Comparison of ENCODE assay signal across 22 mouse cellular contexts in the genomic region with DNA sequence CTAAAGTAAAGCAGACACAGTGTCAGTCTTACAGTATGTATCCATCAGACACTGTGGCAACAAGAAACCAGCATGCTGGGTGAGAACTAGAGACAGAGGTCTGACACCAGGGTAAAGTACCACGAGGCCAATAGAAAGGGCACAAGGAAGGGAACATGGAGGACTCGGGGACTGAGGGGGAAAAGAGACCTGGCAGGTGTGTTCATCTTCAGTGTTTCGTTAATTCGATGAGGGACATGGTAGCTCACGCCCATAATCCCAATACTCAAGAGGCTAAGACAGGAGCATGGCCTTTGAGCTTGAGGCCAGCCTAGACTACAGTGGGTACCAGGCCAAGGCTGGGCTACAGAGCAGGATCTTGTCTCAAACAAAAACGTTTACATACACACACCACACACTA. TPM values are rescaled to one million over a fixed set of nuclear protein-coding genes. Genes with fewer than 3 reads are reported as not detected.
DNase-seq lines count a peak whose midpoint lies in the region; ATAC-seq and TF ChIP-seq lines count a peak whose summit lies in the region.
"Had no signal": no experiment of that assay in that cellular context is flagged by ENCODE, and none has a peak within 500 bp of the region (broad histone marks: within the 10 kb centered on the region; RNA-seq: fewer than 3 reads in every experiment).

No protein-coding gene starts in this region.

- H3K79me2 ChIP-seq in heart, adult 2 months (replicated peaks; ENCODE audit: control insufficient read depth, insufficient read depth, low read length), result no peaks in the 10 kb centered on the region

- 0 out of 2 replicates have a peak, but pooled peaks cover 3% of the 10 kb centered on the region for H3K4me1 ChIP-seq in heart, embryonic 11.5 days (ENCODE audit: control insufficient read depth, insufficient read depth, low read length)
- peaks cover 18% of the 10 kb centered on the region for H3K4me1 ChIP-seq in heart, embryonic 10.5 days
- peaks cover 2% of the 10 kb centered on the region; the same call in 1 of the 2 replicates for H3K4me1 ChIP-seq in heart, adult 2 months (ENCODE audit: control insufficient read depth, insufficient read depth, low read length)
- H3K4me1 ChIP-seq in kidney, adult 2 months (ENCODE audit: control insufficient read depth, insufficient read depth, low read length), result peaks cover 9% of the 10 kb centered on the region
- no peaks in the 10 kb centered on the region for H3K4me1 ChIP-seq in kidney, postnatal 0 days (replicated peaks; ENCODE audit: insufficient read depth, low read length)

- no peak for ATAC-seq in heart, embryonic 11.5 days (replicated peaks; ENCODE audit: insufficient number of reproducible peaks, low FRiP score, low TSS enrichment)
- no peak for ATAC-seq in kidney, postnatal 0 days (replicated peaks; ENCODE audit: low FRiP score, low read depth)
- ATAC-seq: activated CD4-positive, CD25-positive, alpha-beta regulatory T cell, adult 4 months; CD4-positive, CD25-positive, alpha-beta regulatory T cell, adult 4 months; Patski had no signal

- intact Hi-C loops in heart, adult 2 months (cut with DNase I), result no loop called here

- H3K4me2 ChIP-seq in heart, embryonic 11.5 days, result no peak overlapping the region
- no peak overlapping the region for H3K4me2 ChIP-seq in kidney, postnatal 0 days (ENCODE audit: low read length)

- H3K4me3 ChIP-seq in heart, embryonic 11.5 days (ENCODE audit: low read depth, low read length), result no peak overlapping the region
- no peak overlapping the region for H3K4me3 ChIP-seq in heart, embryonic 10.5 days
- H3K4me3 ChIP-seq in heart, adult 2 months, result no peak overlapping the region
- H3K4me3 ChIP-seq in kidney, adult 2 months (ENCODE audit: insufficient read depth, low read depth, low read length), result no peak overlapping the region
- no peak overlapping the region for H3K4me3 ChIP-seq in kidney, postnatal 0 days (replicated peaks; ENCODE audit: low read depth, low read length)

- no peak for TF ChIP-seq CTCF in heart, adult 2 months (IDR thresholded peaks at IDR 0.05)
- TF ChIP-seq CTCF in kidney, adult 2 months (conservative IDR thresholded peaks at IDR 0.05; ENCODE audit: insufficient read depth, insufficient read length, low read depth, low read length), result no peak
- no peak for TF ChIP-seq CTCF in kidney, postnatal 0 days (IDR thresholded peaks at IDR 0.05; ENCODE audit: low read depth)

- TF ChIP-seq EP300 in heart, adult 2 months (IDR thresholded peaks at IDR 0.05; ENCODE audit: insufficient read depth, low read depth, low read length), result no peak

- H3K9me3 ChIP-seq in heart, embryonic 11.5 days (replicated peaks; ENCODE audit: control insufficient read depth, low read length), result no peaks in the 10 kb centered on the region
- H3K9me3 ChIP-seq in heart, embryonic 10.5 days, result no peaks in the 10 kb centered on the region
- H3K9me3 ChIP-seq in kidney, postnatal 0 days (replicated peaks; ENCODE audit: low read length), result no peaks in the 10 kb centered on the region
- H3K9me3 ChIP-seq: G1E had no signal

- H3K27ac ChIP-seq in heart, embryonic 11.5 days (ENCODE audit: low read depth, low read length), result no peak overlapping the region
- H3K27ac ChIP-seq in heart, embryonic 10.5 days, result no peak overlapping the region
- H3K27ac ChIP-seq in heart, adult 2 months, result no peak overlapping the region
- H3K27ac ChIP-seq in kidney, adult 2 months (ENCODE audit: insufficient read depth, low read depth, low read length), result peak overlapping the region; percentile 4
- peak overlapping the region; percentile 28; the same call in 1 of the 2 replicates for H3K27ac ChIP-seq in kidney, postnatal 0 days

- H3K36me3 ChIP-seq in heart, embryonic 11.5 days (ENCODE audit: control insufficient read depth, insufficient read depth, low read length), result no peaks in the 10 kb centered on the region
- no peaks in the 10 kb centered on the region for H3K36me3 ChIP-seq in heart, embryonic 10.5 days
- no peaks in the 10 kb centered on the region for H3K36me3 ChIP-seq in heart, adult 2 months (ENCODE audit: control insufficient read depth, insufficient read depth, low read length)
- H3K36me3 ChIP-seq in kidney, adult 2 months (ENCODE audit: control insufficient read depth, insufficient read depth, low read length), result no peaks in the 10 kb centered on the region
- no peaks in the 10 kb centered on the region for H3K36me3 ChIP-seq in kidney, postnatal 0 days (ENCODE audit: insufficient read depth, low read length)

- peak; percentile 51 for DNase-seq in heart, adult 11 months
- DNase-seq in heart, embryonic 10.5 days (ENCODE audit: low spot score), result peak; percentile 54
- no peak for DNase-seq in heart, adult 2 months
- no peak for DNase-seq in kidney, adult 2 months
- DNase-seq in kidney, adult 8-10 months, result no peak
- DNase-seq in kidney, postnatal 0 days (ENCODE audit: low spot score), result no peak
- DNase-seq in kidney, adult 11 months, result no peak
- DNase-seq: adrenal gland, adult 2 months; adrenal gland, adult 8-10 months; adrenal gland, postnatal 10 days; adrenal gland, postnatal 14 days; adrenal gland, postnatal 25 days; adrenal gland, postnatal 36 days; B cell, adult 2 months; cerebellum, adult 11 months; cerebellum, adult 11-12 months had no signal

- TF ChIP-seq POLR2A in heart, adult 2 months (IDR thresholded peaks at IDR 0.05; ENCODE audit: insufficient read depth, low read depth, low read length), result no peak
- no peak for TF ChIP-seq POLR2A in kidney, adult 2 months (IDR thresholded peaks at IDR 0.05; ENCODE audit: low read depth, low read length)

- H3K27me3 ChIP-seq in heart, embryonic 11.5 days (ENCODE audit: control insufficient read depth, insufficient read depth, low read length), result no peaks in the 10 kb centered on the region
- no peaks in the 10 kb centered on the region for H3K27me3 ChIP-seq in heart, embryonic 10.5 days (ENCODE audit: insufficient read depth, poor library complexity, severe bottlenecking)
- no peaks in the 10 kb centered on the region for H3K27me3 ChIP-seq in heart, adult 2 months (ENCODE audit: control insufficient read depth, insufficient read depth, low read length)
- no peaks in the 10 kb centered on the region for H3K27me3 ChIP-seq in kidney, adult 2 months (replicated peaks; ENCODE audit: control insufficient read depth, insufficient read depth, low read length)
- H3K27me3 ChIP-seq in kidney, postnatal 0 days (ENCODE audit: insufficient read depth, low read length), result no peaks in the 10 kb centered on the region
- H3K27me3 ChIP-seq: CH12.LX, Patski had no signal

- WGBS in heart, embryonic 11.5 days (ENCODE audit: insufficient replicate concordance), result 86% methylated on average over 6 of the region's 6 CpGs
- WGBS in heart, embryonic 10.5 days, result 84% methylated on average over 6 of the region's 6 CpGs
- WGBS in heart, adult 2 months, result 90% methylated on average over 6 of the region's 6 CpGs
- 86% methylated on average over 6 of the region's 6 CpGs for WGBS in kidney, adult 2 months
- WGBS in kidney, postnatal 0 days, result 85% methylated on average over 6 of the region's 6 CpGs

- no peak overlapping the region for H3K9ac ChIP-seq in heart, embryonic 11.5 days (ENCODE audit: low read depth, low read length)
- H3K9ac ChIP-seq in heart, adult 2 months (ENCODE audit: low read depth, low read length), result no peak overlapping the region
- no peak overlapping the region for H3K9ac ChIP-seq in kidney, postnatal 0 days (ENCODE audit: low read depth, low read length)

RNA-seq across cellular contexts. Expression of gene Dock9, which starts 9.2 kb away (rescaled TPM):
- 6.7 and 7.0 TPM in 2 replicates for polyA plus RNA-seq in heart, embryonic 11.5 days (2014; fragmentation: Nextera tagmentation; extraction: Ambion mirVana)
- polyA plus RNA-seq in heart, embryonic 10.5 days (2016; fragmentation: Nextera tagmentation; extraction: Ambion mirVana), result 5.4 and 6.6 TPM in 2 replicates
- 10 to 100 TPM; 24.0 to 25.7 TPM for total RNA-seq in heart, adult 2 months (2021)
- polyA plus RNA-seq in heart, adult 2 months (2012; rRNA removed), result 19.8 and 27.1 TPM in 2 replicates
- 41.9 and 50.7 TPM in 2 replicates for polyA plus RNA-seq in kidney, adult 2 months (2012; rRNA removed)
- polyA plus RNA-seq in kidney, postnatal 0 days (2015; fragmentation: Nextera tagmentation; extraction: Ambion mirVana), result 11.1 TPM in 2 replicates

Comparison
In these comparisons a context has a peak if more than half of its experiments do, and no peak if none do; other contexts are left out.
1. DNase-seq: peak in heart, adult 11 months (single experiment) and heart, embryonic 10.5 days (single experiment); none in heart, adult 2 months (0 of 2), kidney, adult 2 months (single experiment), kidney, adult 8-10 months (0 of 2), kidney, postnatal 0 days (single experiment) and kidney, adult 11 months (single experiment).
2. H3K27ac ChIP-seq: peak in kidney, adult 2 months (single experiment) and kidney, postnatal 0 days (single experiment); none in heart, embryonic 11.5 days (single experiment), heart, embryonic 10.5 days (single experiment) and heart, adult 2 months (single experiment).